Mouse (Mus musculus): Measurements from ENCODE around the gene Rec8. TPM values are rescaled to one million over a fixed set of nuclear protein-coding genes. Genes with fewer than 3 reads are reported as not detected.
A peak's percentile ranks its signal among the peaks of the same experiment; 100 is the strongest.

The Rec8 gene
- total RNA-seq, 4 experiments from 2014 or later, result 1.1 to 2.8 (median 1.4) TPM

- DNase-seq (ENCODE audit: low spot score in 2 of 2), result peak; percentile 94
Observed at GRCm38 (mm10) chr14:55591331-55591891, 26.4 kb upstream of the Rec8 start, which contains the start of gene Rnf31. Rnf31 (plus strand) TSS chr14:55591708.

DNA sequence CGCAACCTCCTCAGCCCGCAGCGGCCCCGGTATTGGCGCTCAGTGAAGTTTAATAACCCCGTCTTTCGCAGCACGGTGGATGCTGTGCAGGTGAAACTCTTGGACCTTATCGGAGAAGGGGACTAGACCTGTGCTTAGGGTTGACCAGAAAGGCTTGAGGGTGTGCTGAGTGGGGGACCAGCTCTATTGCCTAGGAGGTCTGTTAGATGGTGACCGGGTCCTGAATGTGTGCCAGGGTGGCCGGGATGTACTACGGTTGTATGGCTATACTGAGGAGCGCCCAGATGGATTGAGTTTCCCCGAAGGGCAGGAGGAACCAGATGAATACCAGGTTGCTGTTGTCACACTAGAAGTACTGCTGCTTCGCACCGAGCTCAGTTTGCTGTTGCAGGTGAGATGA, 25.6 kb upstream of the Rec8 start:
- no peak for DNase-seq (ENCODE audit: low spot score in 2 of 2)

DNA sequence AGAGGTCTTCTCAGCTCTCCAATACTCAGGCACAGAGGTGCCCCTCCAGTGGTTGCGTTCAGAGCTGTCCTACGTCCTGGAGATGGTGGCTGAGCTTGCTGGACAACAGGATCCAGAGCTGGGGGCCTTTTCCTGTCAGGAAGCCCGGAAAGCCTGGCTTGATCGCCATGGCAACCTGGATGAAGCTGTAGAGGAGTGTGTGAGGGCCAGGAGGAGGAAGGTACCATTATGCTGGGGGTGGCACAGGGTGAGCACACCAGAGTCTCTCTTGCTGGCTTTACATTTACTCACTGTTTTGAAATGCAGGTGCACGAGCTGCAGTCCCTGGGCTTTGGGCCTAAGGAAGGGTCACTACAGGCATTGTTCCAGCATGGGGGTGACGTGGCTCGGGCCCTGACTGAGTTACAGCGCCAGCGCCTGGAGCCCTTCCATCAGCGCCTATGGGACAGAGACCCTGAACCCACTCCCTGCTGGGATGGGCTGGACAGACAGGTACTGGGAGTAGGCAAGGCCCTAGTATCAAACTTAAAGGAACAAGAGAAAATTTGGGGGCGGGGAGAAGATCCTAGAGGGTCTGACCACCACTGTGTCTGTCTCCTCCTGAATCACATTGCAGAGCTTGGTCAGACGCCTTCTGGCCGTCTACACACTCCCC, 21.7 kb upstream of the Rec8 start:
- peak in 1 of 2 experiments; percentile 32 for DNase-seq (ENCODE audit: low spot score in 2 of 2)

DNA sequence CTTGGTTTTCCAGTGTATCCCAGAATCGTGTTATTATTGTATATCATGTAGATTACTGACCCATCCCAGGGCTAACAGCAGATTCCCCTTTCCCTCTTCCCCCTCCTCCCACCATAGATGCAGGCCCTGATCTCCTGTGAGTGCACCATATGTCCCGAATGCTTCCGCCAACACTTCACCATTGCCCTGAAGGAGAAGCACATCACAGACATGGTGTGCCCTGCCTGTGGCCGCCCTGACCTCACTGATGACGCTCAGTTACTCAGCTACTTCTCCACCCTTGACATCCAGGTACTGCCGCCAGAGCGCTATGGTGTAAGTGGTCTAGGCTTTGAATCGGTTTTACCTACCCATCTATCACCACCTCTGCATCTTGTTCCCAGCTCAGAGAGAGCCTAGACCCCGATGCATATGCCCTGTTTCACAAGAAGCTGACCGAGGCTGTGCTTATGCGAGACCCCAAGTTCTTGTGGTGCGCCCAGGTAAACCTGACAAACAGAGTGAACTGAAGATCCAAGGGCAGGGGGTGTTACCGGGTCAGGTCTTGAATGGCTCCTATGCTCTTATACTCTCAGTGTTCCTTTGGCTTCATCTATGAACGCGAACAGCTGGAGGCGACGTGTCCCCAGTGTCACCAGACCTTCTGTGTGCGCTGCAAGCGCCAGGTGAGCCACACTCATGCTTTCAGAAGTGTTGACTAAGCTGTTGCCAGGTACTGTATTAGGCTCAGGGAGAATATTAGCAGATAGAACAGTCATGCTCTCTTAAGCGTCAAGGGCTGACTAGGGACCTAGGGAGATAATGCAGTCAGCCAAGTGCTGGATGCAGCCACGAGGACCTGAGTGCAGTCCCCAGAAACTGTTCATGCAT, 19.1 kb upstream of the Rec8 start:
- DNase-seq (ENCODE audit: low spot score in 2 of 2), result no peak

DNA sequence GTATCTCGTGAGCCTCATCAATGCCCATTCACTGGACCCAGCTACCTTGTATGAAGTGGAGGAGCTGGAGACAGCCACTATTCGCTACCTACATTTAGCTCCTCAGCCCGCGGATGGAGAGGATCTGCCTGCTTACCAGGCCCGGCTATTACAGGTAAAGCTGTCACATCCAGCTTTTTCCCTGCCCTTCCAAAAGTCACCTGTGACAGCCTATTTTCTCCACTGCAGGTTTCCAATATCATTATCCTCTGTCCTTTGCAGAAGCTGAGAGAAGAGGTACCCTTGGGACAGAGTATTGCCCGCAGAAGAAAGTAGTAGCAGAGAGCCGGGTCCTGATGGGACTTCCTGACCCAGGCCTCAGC, 14.6 kb upstream of the Rec8 start, which contains the start of gene Irf9:
TSS of gene Irf9 (plus strand) at position 301 of the 362 bp plus-strand sequence.
- DNase-seq (ENCODE audit: low spot score in 2 of 2), result no peak

DNA sequence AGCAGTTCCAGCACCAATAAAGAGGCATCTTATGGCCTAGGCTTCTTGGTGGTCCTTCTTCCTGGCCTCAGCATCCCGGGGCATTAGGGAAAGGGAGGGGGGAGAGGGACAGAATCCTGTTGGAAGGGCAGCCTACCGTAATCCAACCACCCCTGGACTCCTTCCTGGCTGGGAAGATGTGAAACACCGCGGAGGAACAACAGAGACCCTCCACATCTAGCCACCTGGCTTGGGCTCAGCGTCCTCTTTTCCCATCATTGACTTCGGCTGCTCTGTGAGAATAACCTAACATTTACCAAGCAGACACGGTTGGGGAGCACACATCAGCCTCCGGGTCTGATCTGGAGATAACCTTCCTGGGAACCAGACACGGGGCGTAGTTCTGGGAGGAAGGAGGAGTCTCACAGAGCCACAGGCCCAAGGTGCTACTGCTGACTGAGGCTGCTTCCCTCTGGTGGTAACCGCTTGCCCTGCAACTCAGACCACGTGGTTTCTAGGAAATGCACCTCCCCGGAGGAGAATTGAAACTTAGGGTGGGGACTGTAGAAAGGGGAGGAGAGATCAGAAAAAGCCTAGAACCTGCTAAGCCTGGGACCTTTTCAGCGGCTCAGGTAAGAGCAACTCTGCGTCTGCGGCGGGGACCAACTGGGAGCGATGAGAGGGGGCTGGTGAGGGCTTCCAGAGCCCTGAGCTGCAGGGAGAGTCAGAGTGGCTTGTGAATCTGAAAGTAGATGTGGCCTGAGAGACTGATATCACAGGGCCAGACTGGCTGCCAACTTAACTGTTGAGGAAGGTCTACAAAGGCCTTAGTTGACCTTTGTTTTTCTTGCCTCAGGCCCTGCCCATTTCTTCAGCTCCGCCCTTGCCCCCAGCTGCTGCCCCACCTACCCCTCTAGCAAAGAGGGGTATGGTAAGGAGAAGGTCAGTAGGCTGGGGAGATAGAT, 13.9 kb upstream of the Rec8 start:
- peak; percentile 80 to 85 for DNase-seq (ENCODE audit: low spot score in 2 of 2)

- DNase-seq (ENCODE audit: low spot score in 2 of 2), result no peak
Observed at GRCm38 (mm10) chr14:55604823-55605222, 13.0 kb upstream of the Rec8 start.

- no peak for DNase-seq (ENCODE audit: low spot score in 2 of 2)
Observed at GRCm38 (mm10) chr14:55605743-55606459, 11.9 kb upstream of the Rec8 start.

- DNase-seq (ENCODE audit: low spot score in 2 of 2), result no peak
Observed at GRCm38 (mm10) chr14:55608339-55608738, 9.5 kb upstream of the Rec8 start.

GRCm38 (mm10) chr14:55613346-55613745, 4.5 kb upstream of the Rec8 start:
- no peak for DNase-seq (ENCODE audit: low spot score in 2 of 2)

DNA sequence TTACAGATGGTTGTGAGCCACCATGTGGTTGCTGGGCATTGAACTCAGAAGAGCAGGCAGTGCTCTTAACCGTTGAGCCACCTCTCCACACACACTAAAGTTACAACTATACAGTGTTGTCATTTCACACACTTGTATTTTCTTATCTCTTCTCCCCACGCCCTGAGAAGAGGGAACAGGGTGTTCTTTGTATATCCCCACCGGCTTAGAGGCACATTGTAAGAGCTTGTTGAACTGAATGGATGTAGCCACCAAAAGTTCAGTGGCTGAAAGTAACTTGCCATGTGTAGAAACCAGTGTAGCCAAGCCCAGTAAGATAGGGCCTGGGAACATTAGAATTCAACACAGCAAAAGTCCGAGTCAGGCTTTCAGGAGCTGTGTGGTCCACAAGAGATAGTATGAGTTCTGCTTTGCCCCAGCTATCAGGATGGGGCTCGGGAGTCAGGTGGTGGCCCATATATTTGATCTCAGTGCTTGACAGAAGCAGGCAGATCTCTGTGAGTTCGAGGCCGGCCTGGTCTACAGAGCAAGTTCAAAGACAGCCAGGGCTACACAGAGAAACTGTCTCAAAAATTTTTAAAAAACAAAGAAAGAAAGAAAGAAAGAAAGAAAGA, 3.2 kb upstream of the Rec8 start:
- DNase-seq (ENCODE audit: low spot score in 2 of 2), result no peak

DNA sequence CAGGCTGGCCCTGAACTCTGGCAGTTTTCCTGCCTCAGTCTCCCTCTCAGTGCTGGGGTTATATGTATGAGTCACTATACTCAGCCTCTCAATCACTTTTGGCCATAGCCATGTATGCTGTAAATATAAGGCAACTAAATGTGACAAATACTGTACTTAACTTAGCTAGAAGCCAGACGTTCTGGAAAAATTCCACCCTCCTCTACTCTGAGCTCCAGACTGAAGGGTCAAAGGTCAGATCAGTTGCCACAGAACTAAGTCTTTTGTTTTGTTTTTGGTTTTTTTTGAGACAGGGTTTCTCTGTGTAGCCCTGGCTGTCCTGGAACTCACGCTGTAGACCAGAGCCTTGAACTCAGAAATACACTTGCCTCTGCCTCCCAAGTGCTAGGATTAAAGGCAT, 2.0 kb upstream of the Rec8 start:
- no peak for DNase-seq (ENCODE audit: low spot score in 2 of 2)

DNA sequence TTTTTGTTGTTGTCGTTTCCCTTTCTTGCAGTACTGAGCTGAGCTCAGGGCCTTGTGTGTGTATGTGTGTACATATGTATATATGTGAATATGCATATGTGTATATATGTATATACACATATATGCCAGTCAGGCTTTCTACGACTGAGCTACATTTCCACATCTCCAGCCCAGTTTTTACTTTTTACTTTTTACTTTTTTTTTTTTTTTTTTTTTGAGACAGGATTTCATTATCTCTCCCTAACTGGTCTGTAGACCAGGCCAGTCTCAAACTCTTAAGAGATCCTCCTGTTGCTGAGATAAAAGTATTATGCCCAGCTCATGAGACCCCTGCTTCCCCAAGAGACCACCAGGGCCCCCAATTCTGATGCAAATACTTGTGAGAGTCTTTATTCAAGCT, 993 bp upstream of the Rec8 start:
- DNase-seq (ENCODE audit: low spot score in 2 of 2), result no peak

GRCm38 (mm10) chr14:55618486-55619195, 804 bp downstream of the Rec8 start:
- no peak for DNase-seq (ENCODE audit: low spot score in 2 of 2)

DNA sequence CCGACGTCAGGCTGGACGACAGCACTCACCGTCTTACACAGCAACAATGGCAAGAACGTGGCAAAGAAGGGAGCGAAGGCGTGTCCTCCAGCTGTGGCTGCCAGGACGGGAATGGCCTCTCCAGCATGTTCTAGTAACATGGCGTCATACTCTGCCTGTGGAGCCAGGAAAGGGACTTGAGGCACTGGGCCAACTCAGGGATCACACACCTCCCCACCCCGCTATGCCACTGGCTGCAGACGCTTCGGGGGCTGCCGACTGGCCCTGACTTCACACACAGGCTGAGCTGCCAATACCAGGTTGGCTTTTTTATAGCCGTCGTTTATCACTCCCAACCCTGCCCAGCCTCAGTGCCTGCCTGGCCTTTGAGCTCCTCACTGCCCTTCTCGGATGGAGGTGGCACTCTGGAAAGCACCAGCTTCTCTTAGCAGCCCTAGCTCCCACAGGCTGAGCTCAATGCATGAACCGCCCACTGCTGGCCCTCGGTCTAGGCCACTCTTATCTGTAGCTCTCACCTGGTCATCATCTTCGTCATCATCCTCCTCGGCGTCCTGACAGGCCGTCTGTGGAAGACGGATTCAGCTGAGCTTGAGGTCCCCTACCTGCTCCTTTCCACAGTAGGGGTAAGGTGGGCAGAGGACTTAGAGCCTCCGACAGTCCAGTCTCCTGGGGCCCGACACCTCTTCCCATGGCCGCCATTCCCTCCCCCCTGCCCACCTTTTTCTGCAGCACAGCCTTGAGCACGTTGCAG, 10.4 kb downstream of the Rec8 start:
- no peak for DNase-seq (ENCODE audit: low spot score in 2 of 2)

DNA sequence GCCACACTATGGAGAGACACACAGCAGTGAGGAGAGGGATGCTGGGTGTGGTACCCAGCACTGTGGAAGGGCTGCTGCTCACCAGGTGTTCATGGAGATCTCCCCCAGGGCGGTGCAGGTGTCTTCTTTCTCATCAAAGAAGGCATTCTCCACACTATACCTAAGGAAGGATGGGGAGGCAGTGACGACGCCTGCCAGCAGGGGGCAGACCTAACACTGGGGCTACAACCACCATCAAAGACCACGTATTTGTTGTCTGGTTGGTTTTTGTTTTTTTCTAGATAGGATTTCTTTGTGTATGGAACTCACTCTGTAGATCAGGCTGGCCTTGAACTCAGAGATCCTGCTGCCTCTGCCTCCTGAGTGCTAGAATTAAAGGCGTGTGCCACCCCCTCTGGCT, 11.5 kb downstream of the Rec8 start:
- no peak for DNase-seq (ENCODE audit: low spot score in 2 of 2)

DNA sequence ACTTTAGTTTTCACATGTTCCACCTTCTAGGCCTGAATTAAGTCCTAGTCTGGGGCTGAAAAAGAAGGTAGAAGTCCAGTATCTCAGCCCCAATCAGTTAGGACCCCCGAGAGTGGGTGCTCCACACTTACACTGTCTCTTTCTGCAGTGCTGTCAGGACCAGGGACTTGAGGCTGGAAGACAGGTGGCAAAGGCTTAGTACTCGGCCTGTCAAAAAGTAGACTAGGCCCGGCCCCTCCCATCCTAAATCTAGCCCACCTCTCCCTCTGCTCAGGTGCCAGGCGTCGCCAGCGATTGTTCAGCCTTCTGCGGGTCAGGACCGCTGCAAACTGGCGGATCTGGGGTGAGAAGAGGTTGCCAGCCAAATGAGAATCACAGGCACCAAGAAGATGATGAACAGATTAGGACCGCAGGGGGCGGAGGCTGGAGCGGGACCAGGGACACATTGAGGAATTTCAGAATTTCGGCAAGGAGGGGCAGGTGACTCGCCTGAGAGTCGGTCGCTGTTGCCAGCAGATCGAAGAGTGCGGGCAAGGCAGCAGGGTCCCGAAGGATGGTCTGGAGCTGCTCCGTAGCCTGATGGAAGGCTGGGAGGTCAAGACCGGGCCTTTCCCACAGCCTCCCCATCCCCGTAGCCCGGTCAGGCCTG, 17.2 kb downstream of the Rec8 start:
- DNase-seq (ENCODE audit: low spot score in 2 of 2), result peak in 1 of 2 experiments; percentile 28

- DNase-seq (ENCODE audit: low spot score in 2 of 2), result peak; percentile 87 to 88
Observed at GRCm38 (mm10) chr14:55635523-55636007, 17.7 kb downstream of the Rec8 start, which contains the start of gene Ipo4. Ipo4 (minus strand) TSS chr14:55635957.

Measured in layer of hippocampus, adult 8-10 months (tissue).